Comparison of ENCODE assay signal across 29 mouse cellular contexts in the genomic region with DNA sequence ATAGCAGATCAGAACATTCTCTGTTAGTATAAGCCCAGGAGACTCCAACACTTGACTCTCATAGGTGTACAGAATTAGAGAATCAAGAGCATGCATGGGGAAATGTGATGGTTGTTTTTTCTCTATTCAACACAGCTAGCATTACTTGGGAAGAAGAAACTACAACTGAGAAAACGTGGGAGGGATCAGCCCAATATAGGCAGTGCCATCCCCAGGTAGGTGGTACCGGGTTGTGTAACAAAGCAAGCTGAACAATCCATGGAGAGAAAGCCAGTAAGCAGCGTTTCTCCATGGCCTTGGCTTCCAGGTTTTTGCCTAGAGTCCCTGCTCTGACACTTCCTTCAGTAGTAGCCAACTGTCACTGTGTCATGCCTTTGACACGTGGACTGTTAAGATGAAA. TPM values are rescaled to one million over a fixed set of nuclear protein-coding genes. Genes with fewer than 3 reads are reported as not detected.
DNase-seq lines count a peak whose midpoint lies in the region; ATAC-seq and TF ChIP-seq lines count a peak whose summit lies in the region.
"Had no signal": no experiment of that assay in that cellular context is flagged by ENCODE, and none has a peak within 500 bp of the region (broad histone marks: within the 10 kb centered on the region; RNA-seq: fewer than 3 reads in every experiment).

No protein-coding gene starts in this region.

- TF ChIP-seq CTCF in left cerebral cortex, adult 2 months (IDR thresholded peaks at IDR 0.05), result no peak

- intact Hi-C loops in left cerebral cortex, adult 2 months (cut with DNase I), result no loop called here
- intact Hi-C loops in left cerebral cortex, postnatal 10 days (cut with DNase I), result no loop called here

- DNase-seq in frontal cortex, postnatal 10 days (ENCODE audit: low spot score in 2 of 2), result no peak
- DNase-seq in left cerebral cortex, adult 2 months (ENCODE audit: extremely low spot score in 1 of 2, low spot score in 2 of 2), result no peak
- DNase-seq in left cerebral cortex, postnatal 10 days (ENCODE audit: extremely low spot score in 1 of 2, low spot score in 2 of 2), result no peak
- peak; percentile 32 to 37 for DNase-seq in right cerebral cortex, adult 2 months (ENCODE audit: low spot score in 2 of 2)
- DNase-seq in right cerebral cortex, postnatal 25 days, result no peak
- DNase-seq in kidney, adult 11 months, result no peak
- DNase-seq: adrenal gland, adult 8-10 months; adrenal gland, postnatal 14 days; adrenal gland, postnatal 36 days; B cell, adult 2 months; cerebellum, adult 11 months; cerebellum, adult 18-20 months; cerebellum, adult 8-10 months; cerebellum, adult 9-11 months; cerebellum, postnatal 14 days; cerebellum, postnatal 36 days; embryo, embryonic 11 days had no signal

- no peak overlapping the region for H3K4me3 ChIP-seq in left cerebral cortex, adult 2 months
- H3K4me3 ChIP-seq: embryonic facial prominence, embryonic 13.5 days; embryonic facial prominence, embryonic 15.5 days; erythroblast, embryonic 14.5 days; forebrain, embryonic 10.5 days; forebrain, embryonic 12.5 days had no signal

- peak overlapping the region; percentile 63; the same call in 1 of the 2 replicates for H3K27ac ChIP-seq in left cerebral cortex, adult 2 months
- H3K27ac ChIP-seq: embryonic facial prominence, embryonic 13.5 days; embryonic facial prominence, embryonic 15.5 days; forebrain, embryonic 10.5 days; forebrain, embryonic 12.5 days had no signal

- ATAC-seq in frontal cortex, adult (ENCODE audit: low TSS enrichment), result peak; percentile 44; the same call in 1 of the 2 replicates
- ATAC-seq: activated CD4-positive, CD25-positive, alpha-beta regulatory T cell, adult 4 months; CD4-positive, CD25-positive, alpha-beta regulatory T cell, adult 4 months; forebrain, embryonic 14.5 days; Patski had no signal

RNA-seq across cellular contexts. Expression of gene Fkbp1a, which starts 3.6 kb away (rescaled TPM):
- total RNA-seq in left cerebral cortex, adult 2 months (2021), result 100 to 1,000 TPM; 702 to 722 TPM
- total RNA-seq in left cerebral cortex, postnatal 10 days (2021), result 100 to 1,000 TPM; 558 to 568 TPM

RNA-seq across cellular contexts. Expression of gene Sdcbp2, which starts 33.8 kb away (rescaled TPM):
- 1 to 10 TPM; 1.6 to 3.0 TPM for total RNA-seq in left cerebral cortex, adult 2 months (2021)
- 1 to 10 TPM; 1.5 to 1.6 TPM for total RNA-seq in left cerebral cortex, postnatal 10 days (2021)
- total RNA-seq: common myeloid progenitor, adult 5-6 weeks; G1E had no signal

RNA-seq across cellular contexts. Expression of gene Nsfl1c, which starts 44.7 kb away (rescaled TPM):
- total RNA-seq in left cerebral cortex, adult 2 months (2021), result 100 to 1,000 TPM; 149 to 160 TPM
- 100 to 1,000 TPM; 146 to 150 TPM for total RNA-seq in left cerebral cortex, postnatal 10 days (2021)

Comparison
In these comparisons a context has a peak if more than half of its experiments do, and no peak if none do; other contexts are left out.
1. DNase-seq: peak in right cerebral cortex, adult 2 months (2 of 2); none in frontal cortex, postnatal 10 days (0 of 2), left cerebral cortex, adult 2 months (0 of 2), left cerebral cortex, postnatal 10 days (0 of 2), right cerebral cortex, postnatal 25 days (single experiment) and kidney, adult 11 months (single experiment).